Mouse (Mus musculus): Measurements from ENCODE around the gene Ing1. TPM values are rescaled to one million over a fixed set of nuclear protein-coding genes. Genes with fewer than 3 reads are reported as not detected.

Ing1 gene
- total and polyA plus RNA-seq, 2 experiments from 2014 or later: 17.6 to 22.3 TPM

- H3K9me3 ChIP-seq (replicated peaks; ENCODE audit: control insufficient read depth, low read length): no peaks in the 10 kb centered on the region
- 76% methylated on average over 9 of the region's 9 CpGs for WGBS
- H3K27me3 ChIP-seq (ENCODE audit: control insufficient read depth, insufficient read depth, low read length): no peaks in the 10 kb centered on the region
- no peak overlapping the region for H3K27ac ChIP-seq (ENCODE audit: low read depth)
- H3K36me3 ChIP-seq (replicated peaks; ENCODE audit: control insufficient read depth, insufficient read depth, low read length): peaks cover 77% of the 10 kb centered on the region
- DNase-seq (ENCODE audit: low spot score): no peak
- no peak overlapping the region for H3K4me2 ChIP-seq (ENCODE audit: low read depth, low read length)
- no peak for TF ChIP-seq EP300 (IDR thresholded peaks at IDR 0.05; ENCODE audit: low read depth)
- no peak overlapping the region for H3K9ac ChIP-seq (replicated peaks; ENCODE audit: low read depth, low read length)
- no peak for ATAC-seq (ENCODE audit: insufficient read depth, low read depth)
- no peak overlapping the region for H3K4me3 ChIP-seq (ENCODE audit: low read depth, low read length)
- H3K4me1 ChIP-seq (ENCODE audit: control insufficient read depth, insufficient read depth): no peaks in the 10 kb centered on the region
These were observed 42.7 kb upstream of the Ing1 start for GRCm38 (mm10) chr8:11512711-11513110.

DNA sequence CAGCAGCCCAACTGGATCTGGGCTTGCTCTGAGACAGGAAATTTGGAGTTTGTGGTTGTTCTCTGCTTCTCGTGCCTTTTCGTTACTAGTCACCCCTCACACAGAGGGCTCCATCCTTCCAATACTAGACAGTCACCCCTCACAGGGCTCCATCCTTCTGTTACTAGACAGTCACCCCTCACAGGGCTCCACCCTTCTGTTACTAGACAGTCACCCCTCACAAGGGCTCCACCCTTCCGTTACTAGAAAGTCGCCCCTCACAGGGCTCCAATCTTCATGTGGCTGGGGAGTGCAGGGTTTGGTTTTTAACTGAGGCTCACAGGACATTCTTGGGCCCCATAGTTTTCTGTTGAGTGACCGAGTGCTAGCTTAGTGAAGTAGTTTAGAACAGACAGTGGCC, 42.1 kb upstream of the Ing1 start:
- Histone ChIP-seq H3K36me3 (replicated peaks; ENCODE audit: control insufficient read depth, insufficient read depth, low read length) (peaks cover 77% of the 10 kb centered on the region), H3K4me3 (ENCODE audit: low read depth, low read length) (no peak overlapping the region), H3K4me2 (ENCODE audit: low read depth, low read length) (no peak overlapping the region), H3K4me1 (ENCODE audit: control insufficient read depth, insufficient read depth) (no peaks in the 10 kb centered on the region), H3K9me3 (replicated peaks; ENCODE audit: control insufficient read depth, low read length) (no peaks in the 10 kb centered on the region), H3K9ac (replicated peaks; ENCODE audit: low read depth, low read length) (no peak overlapping the region), H3K27me3 (ENCODE audit: control insufficient read depth, insufficient read depth, low read length) (no peaks in the 10 kb centered on the region), H3K27ac (ENCODE audit: low read depth) (no peak overlapping the region)
- no peak for TF ChIP-seq CTCF (IDR thresholded peaks at IDR 0.05; ENCODE audit: low read depth)
- TF ChIP-seq EP300 (IDR thresholded peaks at IDR 0.05; ENCODE audit: low read depth): no peak
- ATAC-seq (ENCODE audit: insufficient read depth, low read depth): no peak
- 88% methylated on average over 5 of the region's 5 CpGs for WGBS
- no peak for DNase-seq (ENCODE audit: low spot score)

DNA sequence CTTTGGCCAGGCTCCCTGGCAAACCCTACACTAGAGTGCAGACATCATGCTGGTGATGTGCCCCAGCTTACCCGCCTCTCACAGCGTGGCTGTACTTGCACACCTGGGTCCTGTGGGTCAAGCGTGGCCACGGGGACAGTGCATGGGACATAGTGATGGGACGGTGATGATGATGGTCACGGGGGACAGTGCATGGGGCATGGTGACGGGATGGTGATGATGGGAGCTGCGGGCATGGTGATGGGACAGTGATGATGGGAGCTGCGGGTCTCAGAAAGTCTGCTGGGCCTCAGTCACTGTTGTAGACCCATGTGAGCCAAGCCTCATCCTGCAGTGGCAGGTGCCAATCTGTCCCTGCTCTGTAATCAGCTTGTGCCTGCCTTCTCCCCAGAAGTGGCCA, 39.1 kb upstream of the Ing1 start:
- Histone ChIP-seq H3K4me1 (ENCODE audit: control insufficient read depth, insufficient read depth) (no peaks in the 10 kb centered on the region), H3K9ac (replicated peaks; ENCODE audit: low read depth, low read length) (no peak overlapping the region), H3K4me3 (ENCODE audit: low read depth, low read length) (no peak overlapping the region), H3K36me3 (replicated peaks; ENCODE audit: control insufficient read depth, insufficient read depth, low read length) (peaks cover 63% of the 10 kb centered on the region), H3K9me3 (replicated peaks; ENCODE audit: control insufficient read depth, low read length) (no peaks in the 10 kb centered on the region), H3K4me2 (ENCODE audit: low read depth, low read length) (no peak overlapping the region), H3K27ac (ENCODE audit: low read depth) (no peak overlapping the region), H3K27me3 (ENCODE audit: control insufficient read depth, insufficient read depth, low read length) (no peaks in the 10 kb centered on the region)
- TF ChIP-seq EP300 (IDR thresholded peaks at IDR 0.05; ENCODE audit: low read depth) (no peak), CTCF (IDR thresholded peaks at IDR 0.05; ENCODE audit: low read depth) (no peak)
- ATAC-seq (ENCODE audit: insufficient read depth, low read depth) (0 out of 2 replicates have a peak, but pooled peaks have one; percentile 13), DNase-seq (ENCODE audit: low spot score) (no peak)
- 94% methylated on average over 9 of the region's 9 CpGs for WGBS

- no peak for DNase-seq (ENCODE audit: low spot score)
- Histone ChIP-seq H3K9ac (replicated peaks; ENCODE audit: low read depth, low read length) (no peak overlapping the region), H3K27ac (ENCODE audit: low read depth) (no peak overlapping the region), H3K36me3 (replicated peaks; ENCODE audit: control insufficient read depth, insufficient read depth, low read length) (peaks cover 59% of the 10 kb centered on the region), H3K4me3 (ENCODE audit: low read depth, low read length) (no peak overlapping the region), H3K4me1 (ENCODE audit: control insufficient read depth, insufficient read depth) (no peaks in the 10 kb centered on the region), H3K27me3 (ENCODE audit: control insufficient read depth, insufficient read depth, low read length) (no peaks in the 10 kb centered on the region), H3K4me2 (ENCODE audit: low read depth, low read length) (no peak overlapping the region), H3K9me3 (replicated peaks; ENCODE audit: control insufficient read depth, low read length) (no peaks in the 10 kb centered on the region)
- WGBS: 79% methylated on average over 16 of the region's 16 CpGs
- no peak for ATAC-seq (ENCODE audit: insufficient read depth, low read depth)
- no peak for TF ChIP-seq CTCF (IDR thresholded peaks at IDR 0.05; ENCODE audit: low read depth)
- no peak for TF ChIP-seq EP300 (IDR thresholded peaks at IDR 0.05; ENCODE audit: low read depth)
These were observed 37.9 kb upstream of the Ing1 start for GRCm38 (mm10) chr8:11517366-11518055.

DNA sequence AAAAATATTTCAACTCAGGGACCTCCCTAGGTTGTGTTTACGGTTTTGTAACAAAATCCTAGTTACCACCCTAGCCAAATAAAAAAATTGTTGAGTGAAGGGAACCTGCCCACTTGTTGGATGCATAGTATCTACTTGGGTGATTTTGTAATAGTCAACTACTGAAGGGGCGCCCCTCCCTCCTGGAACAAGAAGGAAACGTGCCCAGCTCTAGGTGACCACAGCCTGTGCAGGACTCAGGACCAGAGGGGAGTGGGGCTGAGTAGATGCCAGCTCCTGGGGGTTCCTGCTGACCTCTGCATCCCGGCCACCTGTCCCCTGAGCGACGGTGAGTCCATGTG, 37.3 kb upstream of the Ing1 start:
- no peak for DNase-seq (ENCODE audit: low spot score)
- H3K27me3 ChIP-seq (ENCODE audit: control insufficient read depth, insufficient read depth, low read length): no peaks in the 10 kb centered on the region
- no peak overlapping the region for H3K4me2 ChIP-seq (ENCODE audit: low read depth, low read length)
- no peak for TF ChIP-seq EP300 (IDR thresholded peaks at IDR 0.05; ENCODE audit: low read depth)
- no peak for TF ChIP-seq CTCF (IDR thresholded peaks at IDR 0.05; ENCODE audit: low read depth)
- no peak overlapping the region for H3K9ac ChIP-seq (replicated peaks; ENCODE audit: low read depth, low read length)
- 76% methylated on average over 6 of the region's 6 CpGs for WGBS
- H3K4me3 ChIP-seq (ENCODE audit: low read depth, low read length): no peak overlapping the region
- no peaks in the 10 kb centered on the region for H3K4me1 ChIP-seq (ENCODE audit: control insufficient read depth, insufficient read depth)
- peaks cover 54% of the 10 kb centered on the region for H3K36me3 ChIP-seq (replicated peaks; ENCODE audit: control insufficient read depth, insufficient read depth, low read length)
- H3K9me3 ChIP-seq (replicated peaks; ENCODE audit: control insufficient read depth, low read length): no peaks in the 10 kb centered on the region
- no peak for ATAC-seq (ENCODE audit: insufficient read depth, low read depth)
- no peak overlapping the region for H3K27ac ChIP-seq (ENCODE audit: low read depth)

DNA sequence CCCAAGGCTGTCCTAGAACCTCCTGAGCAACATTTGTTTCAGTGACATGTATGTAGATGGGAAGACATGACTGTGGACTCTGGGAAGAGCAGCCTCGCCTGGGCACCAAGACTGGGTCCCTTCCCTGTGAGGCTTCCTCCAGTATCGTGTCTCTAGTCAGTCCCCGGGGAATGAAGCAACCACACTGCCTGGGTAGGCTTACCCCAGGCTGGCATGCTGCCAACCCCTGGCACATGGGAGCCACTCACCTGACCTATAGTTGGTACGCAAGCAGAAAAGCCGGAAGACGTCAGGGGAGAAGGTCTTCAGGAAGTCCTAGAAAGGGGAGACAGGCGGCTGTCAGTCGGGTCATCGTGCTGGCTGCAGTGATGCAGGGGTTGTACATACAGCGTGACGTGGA, 36.7 kb upstream of the Ing1 start:
- Histone ChIP-seq H3K4me1 (ENCODE audit: control insufficient read depth, insufficient read depth) (no peaks in the 10 kb centered on the region), H3K27me3 (ENCODE audit: control insufficient read depth, insufficient read depth, low read length) (no peaks in the 10 kb centered on the region), H3K4me3 (ENCODE audit: low read depth, low read length) (no peak overlapping the region), H3K4me2 (ENCODE audit: low read depth, low read length) (no peak overlapping the region), H3K9me3 (replicated peaks; ENCODE audit: control insufficient read depth, low read length) (no peaks in the 10 kb centered on the region), H3K9ac (replicated peaks; ENCODE audit: low read depth, low read length) (no peak overlapping the region), H3K27ac (ENCODE audit: low read depth) (no peak overlapping the region), H3K36me3 (replicated peaks; ENCODE audit: control insufficient read depth, insufficient read depth, low read length) (peaks cover 48% of the 10 kb centered on the region)
- ATAC-seq (ENCODE audit: insufficient read depth, low read depth): no peak
- no peak for DNase-seq (ENCODE audit: low spot score)
- 77% methylated on average over 11 of the region's 11 CpGs for WGBS
- no peak for TF ChIP-seq EP300 (IDR thresholded peaks at IDR 0.05; ENCODE audit: low read depth)
- TF ChIP-seq CTCF (IDR thresholded peaks at IDR 0.05; ENCODE audit: low read depth): no peak
